Mouse (Mus musculus) kidney, embryonic 15.5 days (tissue): ENCODE measurements around the gene Grb10. TPM values are rescaled to one million over a fixed set of nuclear protein-coding genes. Genes with fewer than 3 reads are reported as not detected.

Experiments used
- ATAC-seq: fragments of 200-750 bp; cut with Nextera tagmentation; replicated peaks from 2 replicates; pipeline ENCODE4 v1.8.0; 2017; ENCODE audit warnings: moderate TSS enrichment; ENCODE audit not compliant: low FRiP score
- H3K27ac ChIP-seq: fragments of 300-500 bp; sonication (generic); 2 replicates; pipeline ENCODE4 v1.5.1; 2015; ENCODE audit warnings: mild to moderate bottlenecking, inconsistent platforms
- H3K27me3 ChIP-seq: fragments of 300-500 bp; sonication (generic); 2 replicates; pipeline ENCODE4 v1.6.1; 2015; ENCODE audit warnings: inconsistent platforms
- H3K36me3 ChIP-seq: fragments of 300-500 bp; sonication (generic); 2 replicates; pipeline ENCODE4 v1.6.1; 2015; ENCODE audit warnings: inconsistent platforms
- H3K4me1 ChIP-seq: fragments of 300-500 bp; sonication (generic); 2 replicates; pipeline ENCODE4 v1.6.1; 2015; ENCODE audit warnings: inconsistent platforms
- H3K4me2 ChIP-seq: fragments of 300-500 bp; sonication (generic); 2 replicates; pipeline ENCODE4 v1.6.1; 2015; ENCODE audit warnings: moderate library complexity, mild to moderate bottlenecking, inconsistent platforms
- H3K4me3 ChIP-seq: fragments of 300-500 bp; sonication (generic); replicated peaks from 2 replicates; pipeline ENCODE4 v1.5.1; 2015; ENCODE audit warnings: mild to moderate bottlenecking, inconsistent platforms
- H3K9ac ChIP-seq: fragments of 300-500 bp; sonication (generic); 2 replicates; pipeline ENCODE4 v1.6.1; 2015; ENCODE audit warnings: mild to moderate bottlenecking, inconsistent platforms
- H3K9me3 ChIP-seq: fragments of 300-500 bp; sonication (generic); replicated peaks from 2 replicates; pipeline ENCODE4 v1.6.1; 2016; ENCODE audit warnings: inconsistent platforms
- WGBS: fragments of 180-500 bp; shearing (Covaris S2); methylation state at CpG from one replicate; pipeline ENCODE4 v1.1.7; 2015; ENCODE audit warnings: mixed read lengths; 5-methylcytosine and 5-hydroxymethylcytosine counted together
- polyA plus RNA-seq: library from polyadenylated mRNA; unstranded; fragments of >200 nt; fragmentation: Nextera tagmentation; extraction: Ambion mirVana; gene quantifications from 2 replicates; pipeline ENCODE4 v1.2.1, GENCODE M21; 2015

The Grb10 gene
- polyA plus RNA-seq, 1 experiment from 2014 or later, result 413 TPM

- ATAC-seq, result no peak
- H3K9ac ChIP-seq, result no peak overlapping the region
- no peaks in the 10 kb centered on the region for H3K27me3 ChIP-seq
- no peaks in the 10 kb centered on the region for H3K4me1 ChIP-seq
- no peak overlapping the region for H3K27ac ChIP-seq
- H3K36me3 ChIP-seq, result peaks cover 91% of the 10 kb centered on the region
- no peaks in the 10 kb centered on the region for H3K9me3 ChIP-seq
- no peak overlapping the region for H3K4me2 ChIP-seq
- 76% methylated on average over 5 of the region's 5 CpGs for WGBS
- no peak overlapping the region for H3K4me3 ChIP-seq
Measured at GRCm38 (mm10) chr11:11940833-11941681, 97.4 kb downstream of the Grb10 start.

GRCm38 (mm10) chr11:11939611-11940010, 98.9 kb downstream of the Grb10 start:
- H3K4me3 ChIP-seq, result no peak overlapping the region
- H3K4me2 ChIP-seq, result no peak overlapping the region
- 82% methylated on average over 3 of the region's 3 CpGs for WGBS
- H3K27me3 ChIP-seq, result no peaks in the 10 kb centered on the region
- H3K36me3 ChIP-seq, result peaks cover 90% of the 10 kb centered on the region
- H3K9ac ChIP-seq, result no peak overlapping the region
- no peaks in the 10 kb centered on the region for H3K4me1 ChIP-seq
- ATAC-seq, result no peak
- no peaks in the 10 kb centered on the region for H3K9me3 ChIP-seq
- H3K27ac ChIP-seq, result no peak overlapping the region

GRCm38 (mm10) chr11:11938591-11938990, 99.9 kb downstream of the Grb10 start:
- ATAC-seq, result no peak
- Histone ChIP-seq H3K36me3 (peaks cover 90% of the 10 kb centered on the region), H3K27ac (no peak overlapping the region), H3K9me3 (no peaks in the 10 kb centered on the region), H3K4me3 (no peak overlapping the region), H3K4me1 (no peaks in the 10 kb centered on the region), H3K4me2 (no peak overlapping the region), H3K27me3 (no peaks in the 10 kb centered on the region), H3K9ac (no peak overlapping the region)
- 92% methylated on average over 1 of the region's 1 CpGs for WGBS

- H3K9ac ChIP-seq, result no peak overlapping the region
- 81% methylated on average over 10 of the region's 10 CpGs for WGBS
- H3K36me3 ChIP-seq, result peaks cover 91% of the 10 kb centered on the region
- no peak overlapping the region for H3K4me2 ChIP-seq
- H3K4me1 ChIP-seq, result no peaks in the 10 kb centered on the region
- H3K27me3 ChIP-seq, result no peaks in the 10 kb centered on the region
- no peaks in the 10 kb centered on the region for H3K9me3 ChIP-seq
- peak; percentile 37; the same call in 1 of the 2 replicates for ATAC-seq
- no peak overlapping the region for H3K27ac ChIP-seq
- H3K4me3 ChIP-seq, result no peak overlapping the region
Measured at GRCm38 (mm10) chr11:11937340-11938030, 101.0 kb downstream of the Grb10 start.

- no peaks in the 10 kb centered on the region for H3K9me3 ChIP-seq
- peaks cover 93% of the 10 kb centered on the region for H3K36me3 ChIP-seq
- no peak for ATAC-seq
- H3K27me3 ChIP-seq, result no peaks in the 10 kb centered on the region
- no peak overlapping the region for H3K9ac ChIP-seq
- H3K4me1 ChIP-seq, result no peaks in the 10 kb centered on the region
- H3K4me2 ChIP-seq, result no peak overlapping the region
- 86% methylated on average over 8 of the region's 8 CpGs for WGBS
- H3K27ac ChIP-seq, result no peak overlapping the region
- H3K4me3 ChIP-seq, result no peak overlapping the region
Measured at GRCm38 (mm10) chr11:11934808-11935207, 103.7 kb downstream of the Grb10 start.

- Histone ChIP-seq H3K36me3 (peaks cover 74% of the 10 kb centered on the region), H3K27ac (no peak overlapping the region)
Measured at GRCm38 (mm10) chr11:11932102-11932789, 106.2 kb downstream of the Grb10 start.

GRCm38 (mm10) chr11:11931688-11932087, 106.8 kb downstream of the Grb10 start:
- H3K36me3 ChIP-seq, result peaks cover 69% of the 10 kb centered on the region
- H3K4me2 ChIP-seq, result no peak overlapping the region
- H3K27me3 ChIP-seq, result no peaks in the 10 kb centered on the region
- H3K4me3 ChIP-seq, result no peak overlapping the region
- no peaks in the 10 kb centered on the region for H3K9me3 ChIP-seq
- no peak overlapping the region for H3K27ac ChIP-seq
- ATAC-seq, result no peak
- WGBS, result 70% methylated on average over 5 of the region's 5 CpGs
- no peaks in the 10 kb centered on the region for H3K4me1 ChIP-seq
- H3K9ac ChIP-seq, result no peak overlapping the region

More at GRCm38 (mm10) chr11:11932102-11932789, 106.2 kb downstream of the Grb10 start:
- H3K9ac ChIP-seq, result no peak overlapping the region
- whole genome bisulfite sequencing, result 71% methylated on average over 11 of the region's 11 CpGs
- no peaks in the 10 kb centered on the region for H3K27me3 ChIP-seq
- no peak overlapping the region for H3K4me3 ChIP-seq
- H3K9me3 ChIP-seq, result no peaks in the 10 kb centered on the region
- H3K4me1 ChIP-seq, result no peaks in the 10 kb centered on the region
- no peak; the same call in 1 of the 2 replicates for ATAC-seq
- H3K4me2 ChIP-seq, result no peak overlapping the region

- Histone ChIP-seq H3K9me3 (no peaks in the 10 kb centered on the region), H3K27me3 (no peaks in the 10 kb centered on the region), H3K4me1 (no peaks in the 10 kb centered on the region), H3K27ac (no peak overlapping the region), H3K4me3 (no peak overlapping the region), H3K9ac (no peak overlapping the region), H3K4me2 (no peak overlapping the region), H3K36me3 (peaks cover 57% of the 10 kb centered on the region)
- ATAC-seq, result no peak
- 88% methylated on average over 11 of the region's 11 CpGs for WGBS
Measured at GRCm38 (mm10) chr11:11930527-11930926, 108.0 kb downstream of the Grb10 start.

- Histone ChIP-seq H3K9ac (no peak overlapping the region), H3K4me2 (no peak overlapping the region), H3K36me3 (peaks cover 44% of the 10 kb centered on the region), H3K9me3 (no peaks in the 10 kb centered on the region), H3K4me3 (no peak overlapping the region), H3K4me1 (peaks cover 1% of the 10 kb centered on the region; the same call in 1 of the 2 replicates), H3K27ac (no peak overlapping the region), H3K27me3 (no peaks in the 10 kb centered on the region)
- ATAC-seq, result no peak
- 91% methylated on average over 3 of the region's 3 CpGs for WGBS
Measured at GRCm38 (mm10) chr11:11929059-11929458, 109.4 kb downstream of the Grb10 start.

- no peaks in the 10 kb centered on the region for H3K27me3 ChIP-seq
- ATAC-seq, result no peak; the same call in 1 of the 2 replicates
- H3K36me3 ChIP-seq, result peaks cover 39% of the 10 kb centered on the region
- no peaks in the 10 kb centered on the region for H3K9me3 ChIP-seq
- H3K4me3 ChIP-seq, result no peak overlapping the region
- WGBS, result 83% methylated on average over 2 of the region's 2 CpGs
- H3K27ac ChIP-seq, result no peak overlapping the region
- no peak overlapping the region for H3K9ac ChIP-seq
- H3K4me2 ChIP-seq, result no peak overlapping the region
- H3K4me1 ChIP-seq, result peaks cover 3% of the 10 kb centered on the region; the same call in 1 of the 2 replicates
Measured at GRCm38 (mm10) chr11:11928586-11928985, 109.9 kb downstream of the Grb10 start.

GRCm38 (mm10) chr11:11923900-11924299, 114.6 kb downstream of the Grb10 start:
- H3K36me3 ChIP-seq, result no peaks in the 10 kb centered on the region
- WGBS, result 21% methylated on average over 3 of the region's 3 CpGs
- H3K27me3 ChIP-seq, result no peaks in the 10 kb centered on the region
- peak; percentile 34; the same call in 1 of the 2 replicates for ATAC-seq
- no peak overlapping the region for H3K4me3 ChIP-seq
- no peak overlapping the region for H3K27ac ChIP-seq
- H3K4me2 ChIP-seq, result no peak overlapping the region
- peaks cover 3% of the 10 kb centered on the region; the same call in 1 of the 2 replicates for H3K4me1 ChIP-seq
- H3K9me3 ChIP-seq, result no peaks in the 10 kb centered on the region
- no peak overlapping the region for H3K9ac ChIP-seq

- H3K9ac ChIP-seq, result no peak overlapping the region
- no peaks in the 10 kb centered on the region for H3K36me3 ChIP-seq
- H3K9me3 ChIP-seq, result no peaks in the 10 kb centered on the region
- H3K27me3 ChIP-seq, result no peaks in the 10 kb centered on the region
- no peak overlapping the region for H3K4me2 ChIP-seq
- H3K4me1 ChIP-seq, result peaks cover 3% of the 10 kb centered on the region; the same call in 1 of the 2 replicates
- 86% methylated on average over 3 of the region's 3 CpGs for WGBS
- ATAC-seq, result no peak
- H3K27ac ChIP-seq, result no peak overlapping the region
- no peak overlapping the region for H3K4me3 ChIP-seq
Measured at GRCm38 (mm10) chr11:11923345-11923744, 115.1 kb downstream of the Grb10 start.
